Mouse (Mus musculus) gastrocnemius, postnatal 4 days (tissue): ENCODE results near the gene Lgsn. TPM values are rescaled to one million over a fixed set of nuclear protein-coding genes. Genes with fewer than 3 reads are reported as not detected.

Source experiments
- DNase-seq, 2 experiments: peaks; one replicate each; pipeline ENCODE4 v3.0.0; 2021 to 2022; ENCODE audit warnings: low spot score in 2 of 2, mixed read lengths in 2 of 2
- total RNA-seq, 2 experiments: library from RNA; stranded (reverse); gene quantifications; 2 replicates each; pipeline ENCODE4 v1.2.3; 2021

Gene Lgsn
- total RNA-seq, 2 experiments from 2014 or later: not detected

DNA sequence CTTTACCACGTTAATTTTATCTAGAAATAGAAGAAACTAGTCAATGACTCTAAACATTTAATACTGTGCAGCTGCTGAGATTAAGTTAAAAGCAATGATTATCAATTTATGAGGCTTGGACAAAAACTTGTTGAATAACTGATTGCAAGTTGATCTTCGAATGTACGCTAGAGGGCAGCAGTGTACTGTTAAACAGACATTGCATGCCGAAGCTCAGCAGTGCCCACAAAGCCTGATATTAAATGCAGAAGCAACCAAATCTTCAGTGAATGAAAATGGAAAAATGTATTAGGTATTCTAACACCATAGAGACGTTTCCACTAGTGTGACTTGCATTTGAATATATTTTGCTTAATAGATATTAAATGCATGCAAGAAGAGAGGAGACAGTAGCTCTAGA is 33.9 kb downstream of the Lgsn start:
- peak; percentile 24 to 47 for DNase-seq

DNA sequence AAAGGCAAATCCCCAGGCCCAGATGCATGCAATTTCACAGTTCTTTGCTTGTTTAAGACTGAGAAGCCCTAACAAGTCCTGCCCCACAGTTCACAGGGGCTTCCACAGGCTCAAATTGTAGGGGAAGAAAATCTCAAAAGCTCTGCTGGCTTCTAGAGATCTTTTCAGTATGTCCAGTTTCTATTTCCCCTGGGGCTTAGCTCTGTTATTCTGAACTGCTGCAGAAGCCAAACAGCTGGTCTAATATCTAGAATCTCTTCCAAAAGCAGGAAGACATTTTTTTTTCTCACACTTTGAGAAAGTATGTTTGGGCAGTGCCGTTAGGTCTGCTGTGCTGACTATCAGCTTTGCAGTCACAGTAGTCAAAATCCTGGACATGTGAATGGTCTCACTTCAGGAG is 38.6 kb downstream of the Lgsn start:
- no peak for DNase-seq

DNA sequence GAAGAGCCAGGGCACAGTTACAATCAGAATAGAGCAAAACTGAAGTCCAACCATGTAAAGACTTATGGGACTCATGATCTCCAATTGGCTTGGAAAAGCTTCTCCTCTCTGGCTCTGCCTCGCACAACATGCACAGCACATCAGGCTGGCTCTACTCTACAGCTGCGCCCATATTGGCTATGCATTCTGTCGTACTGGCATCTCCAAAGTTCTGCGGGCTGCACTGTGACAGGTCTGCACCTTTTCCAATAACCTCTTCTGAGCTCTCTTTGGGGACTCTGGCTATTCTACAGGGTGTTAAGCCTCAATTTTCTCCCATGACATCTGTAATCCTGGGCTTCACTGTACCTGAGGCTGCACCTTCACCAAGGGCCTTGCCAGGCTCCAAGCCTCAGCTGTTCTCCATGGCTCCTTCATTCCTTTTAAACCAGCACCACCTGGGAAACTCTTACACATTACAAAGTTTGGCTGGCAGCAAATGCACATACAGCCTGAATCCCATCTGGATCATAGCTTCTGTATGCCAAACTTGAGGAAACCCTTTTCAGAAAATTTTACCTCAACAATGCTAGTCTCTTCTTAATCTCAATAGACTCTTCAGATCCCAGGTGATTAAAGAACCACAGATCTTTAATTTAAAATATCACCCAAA is 44.5 kb downstream of the Lgsn start:
- no peak for DNase-seq

DNA sequence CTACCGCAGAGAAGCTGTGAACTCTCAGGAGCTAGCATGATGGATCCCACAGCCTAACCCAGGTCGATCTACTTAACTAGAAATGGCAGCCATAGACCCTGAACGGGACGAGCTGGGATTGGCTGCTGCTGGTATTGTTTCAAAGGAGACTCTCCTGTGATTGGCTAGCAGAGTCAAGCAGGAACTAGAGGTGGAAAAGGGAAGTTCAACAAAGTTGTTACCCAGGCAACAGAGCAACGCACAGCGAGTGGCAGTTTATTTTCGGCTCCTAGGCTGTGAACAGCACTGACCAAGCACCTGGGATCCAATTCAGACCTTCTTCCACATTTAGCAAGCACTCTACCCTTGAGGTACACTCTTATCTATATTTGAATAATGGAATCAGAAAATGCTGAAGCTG is 46.4 kb downstream of the Lgsn start, which contains the start of the genes 4931428L18Rik and Pih1d3:
Gene 4931428L18Rik, minus strand, starts transcription at position 121 of the 400 bp plus-strand sequence.
Gene Pih1d3, plus strand, starts transcription at position 275 of the 400 bp plus-strand sequence.
- no peak for DNase-seq

DNA sequence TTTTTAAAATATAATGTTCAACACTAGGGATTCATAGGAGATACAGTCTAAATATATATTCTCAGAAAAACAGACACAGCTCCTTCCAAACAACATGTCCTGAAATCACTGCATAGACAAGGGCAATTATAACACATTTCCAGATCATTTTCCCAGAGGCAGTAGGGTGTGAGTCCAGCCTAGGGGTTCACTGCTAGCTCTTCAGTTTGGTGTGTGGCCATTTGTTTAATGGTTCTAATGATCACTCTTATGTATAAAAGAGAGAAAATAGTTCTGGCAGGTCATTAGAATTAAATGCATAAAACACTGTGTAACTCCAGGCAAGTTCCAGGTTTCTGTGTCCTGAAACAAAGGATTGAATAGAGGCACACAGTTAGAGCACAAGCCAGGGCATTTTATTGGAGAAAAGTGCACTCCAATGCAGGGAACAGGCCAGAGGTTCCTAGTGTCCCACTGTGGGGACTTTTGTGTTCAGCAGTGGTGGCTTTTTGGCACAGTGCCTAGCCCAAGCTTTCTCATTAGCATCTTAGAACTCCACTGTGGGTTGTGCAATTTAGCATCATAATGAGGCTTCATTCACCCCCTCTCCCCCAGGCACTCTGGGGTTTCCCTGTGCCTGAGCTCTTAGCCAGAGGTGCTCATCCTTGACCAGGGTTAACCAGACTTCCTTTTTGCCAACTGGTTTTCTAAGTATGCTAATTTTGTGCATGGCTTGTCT is 57.3 kb downstream of the Lgsn start:
- DNase-seq: no peak

Other genes starting within 250 kb of the Lgsn start
- gene AC153137.1, start 198.4 kb upstream of the Lgsn start, total RNA-seq: not detected
- not detected for gene 4931428L18Rik, start 46.3 kb downstream of the Lgsn start, total RNA-seq
- not detected for gene Pih1d3, start 46.4 kb downstream of the Lgsn start, total RNA-seq